Mouse (Mus musculus): ENCODE measurements around the gene Nkd1. TPM values are rescaled to one million over a fixed set of nuclear protein-coding genes. Genes with fewer than 3 reads are reported as not detected.

Nkd1 gene
- polyA plus RNA-seq, 1 experiment from 2014 or later = 66.4 TPM

GRCm38 (mm10) chr8:88512094-88512794 lies 8.9 kb upstream of the Nkd1 start:
- Histone ChIP-seq H3K4me2 (ENCODE audit: low read length) (peak overlapping the region; percentile 25), H3K4me3 (replicated peaks; ENCODE audit: low read depth, low read length) (no peak overlapping the region), H3K4me1 (ENCODE audit: control insufficient read depth, insufficient read depth, low read length) (peaks cover 10% of the 10 kb centered on the region), H3K9ac (replicated peaks; ENCODE audit: low read length) (no peak overlapping the region; the same call in 1 of the 2 replicates), H3K36me3 (ENCODE audit: control insufficient read depth, insufficient read depth, low read length) (no peaks in the 10 kb centered on the region), H3K27me3 (ENCODE audit: control insufficient read depth, insufficient read depth, low read length) (no peaks in the 10 kb centered on the region), H3K27ac (replicated peaks; ENCODE audit: low read depth, low read length) (peak overlapping the region; percentile 60), H3K9me3 (ENCODE audit: control insufficient read depth, low read length) (no peaks in the 10 kb centered on the region; the same call in 1 of the 2 replicates)
- DNase-seq (peak; percentile 72), ATAC-seq (ENCODE audit: low FRiP score, low TSS enrichment) (peak; percentile 63)
- 1% methylated on average over 15 of the region's 15 CpGs for WGBS

DNA sequence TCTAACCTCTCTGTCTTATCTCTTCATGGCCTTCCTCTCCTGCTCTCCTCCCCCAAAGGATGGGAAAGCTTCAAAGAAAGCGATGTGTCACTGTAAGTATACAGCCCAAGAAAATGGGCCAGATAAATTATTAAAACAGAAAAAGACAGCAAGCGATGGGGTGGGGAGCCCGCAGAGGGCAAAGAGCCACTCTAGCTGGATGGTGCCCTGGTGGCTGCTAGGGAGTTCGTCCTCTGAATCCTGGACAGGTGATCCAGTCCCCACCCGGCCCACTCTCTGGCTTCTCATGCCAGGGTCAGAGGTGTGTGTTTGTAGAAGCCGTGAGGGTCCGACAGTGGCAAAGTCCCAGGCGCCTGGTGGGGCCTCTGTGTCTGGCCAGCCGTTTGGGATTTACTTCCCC lies 3.1 kb upstream of the Nkd1 start:
- Histone ChIP-seq H3K27ac (replicated peaks; ENCODE audit: low read depth, low read length) (no peak overlapping the region), H3K36me3 (ENCODE audit: control insufficient read depth, insufficient read depth, low read length) (no peaks in the 10 kb centered on the region), H3K4me2 (ENCODE audit: low read length) (no peak overlapping the region), H3K27me3 (ENCODE audit: control insufficient read depth, insufficient read depth, low read length) (peaks cover 7% of the 10 kb centered on the region; the same call in 1 of the 2 replicates), H3K9ac (replicated peaks; ENCODE audit: low read length) (no peak overlapping the region), H3K4me3 (replicated peaks; ENCODE audit: low read depth, low read length) (no peak overlapping the region), H3K4me1 (ENCODE audit: control insufficient read depth, insufficient read depth, low read length) (peaks cover 13% of the 10 kb centered on the region), H3K9me3 (ENCODE audit: control insufficient read depth, low read length) (no peaks in the 10 kb centered on the region; the same call in 1 of the 2 replicates)
- WGBS = 42% methylated on average over 9 of the region's 9 CpGs
- DNase-seq = no peak
- ATAC-seq (ENCODE audit: low FRiP score, low TSS enrichment) = no peak

DNA sequence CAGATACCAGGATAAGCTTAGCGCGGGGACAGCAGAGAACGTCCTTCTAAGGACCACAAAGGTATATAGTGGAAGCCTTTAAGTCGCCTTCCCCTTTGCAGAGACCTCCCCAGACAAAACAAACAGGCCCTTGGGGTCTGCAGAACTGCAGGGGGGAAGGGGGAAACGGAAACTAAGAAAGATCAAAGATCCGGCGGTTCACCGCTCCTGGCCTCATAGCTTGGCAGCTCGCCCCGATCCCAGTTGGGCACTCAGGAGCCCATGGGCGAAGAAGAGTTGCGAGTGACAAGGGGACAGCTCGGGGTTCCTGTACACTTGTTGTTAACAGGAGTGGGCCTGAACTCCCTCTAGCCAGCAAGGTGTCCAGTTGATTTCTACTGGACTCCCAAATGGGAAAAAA lies 773 bp upstream of the Nkd1 start:
- DNase-seq = peak; percentile 55
- peak overlapping the region; percentile 77; the same call in 1 of the 2 replicates for H3K4me3 ChIP-seq (replicated peaks; ENCODE audit: low read depth, low read length)

DNA sequence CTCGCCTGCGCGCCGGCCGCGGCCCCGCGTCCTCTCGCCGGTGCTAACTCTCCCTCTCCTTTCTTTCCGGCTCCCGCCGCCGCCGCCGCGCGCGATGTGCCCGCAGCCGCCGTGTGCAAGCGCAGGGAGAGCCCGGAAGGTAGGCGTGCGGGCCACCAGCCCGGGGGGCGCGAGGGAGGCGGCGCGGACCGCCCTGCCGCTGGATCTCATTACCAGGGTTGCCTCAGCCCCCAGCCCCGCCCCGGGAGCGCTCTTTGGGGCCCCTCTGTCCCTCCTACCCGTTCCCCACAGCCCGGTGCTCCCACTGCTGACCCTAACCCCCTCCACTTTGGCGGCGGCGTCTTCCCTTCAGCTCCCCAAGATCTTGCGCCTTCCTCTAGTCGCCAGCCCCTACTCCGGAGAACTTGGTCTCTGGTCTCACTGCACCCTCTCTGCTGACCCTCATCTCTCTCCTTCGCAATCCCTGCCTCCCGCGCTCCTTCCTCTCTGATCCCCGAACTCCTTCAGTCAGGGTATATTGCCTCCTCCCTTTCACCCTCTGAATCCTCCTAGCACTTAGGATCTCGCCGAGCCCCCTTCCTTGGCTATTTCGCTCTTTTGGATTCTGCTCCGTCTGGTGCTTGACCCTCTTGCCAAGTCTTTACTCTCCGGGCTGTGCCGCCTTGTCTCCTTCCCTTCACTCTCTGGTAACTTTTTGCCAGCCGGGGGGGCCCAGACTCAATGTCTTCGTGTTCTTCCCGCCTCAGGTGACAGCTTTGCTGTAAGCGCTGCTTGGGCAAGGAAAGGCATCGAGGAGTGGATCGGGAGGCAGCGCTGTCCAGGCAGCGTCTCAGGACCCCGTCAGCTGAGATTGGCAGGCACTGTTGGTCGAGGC lies 624 bp downstream of the Nkd1 start:
- Histone ChIP-seq H3K9ac (replicated peaks; ENCODE audit: low read length) (peak overlapping the region; percentile 76), H3K36me3 (ENCODE audit: control insufficient read depth, insufficient read depth, low read length) (no peaks in the 10 kb centered on the region), H3K4me2 (ENCODE audit: low read length) (peak overlapping the region; percentile 98), H3K27ac (replicated peaks; ENCODE audit: low read depth, low read length) (peak overlapping the region; percentile 67), H3K9me3 (ENCODE audit: control insufficient read depth, low read length) (no peaks in the 10 kb centered on the region), H3K4me3 (replicated peaks; ENCODE audit: low read depth, low read length) (peak overlapping the region; percentile 77), H3K27me3 (ENCODE audit: control insufficient read depth, insufficient read depth, low read length) (peaks cover 7% of the 10 kb centered on the region; the same call in 1 of the 2 replicates), H3K4me1 (ENCODE audit: control insufficient read depth, insufficient read depth, low read length) (peaks cover 32% of the 10 kb centered on the region)
- peak; percentile 44 for DNase-seq
- WGBS = under 1% methylated on average over 56 of the region's 65 CpGs
- peak; percentile 25; the same call in 1 of the 2 replicates for ATAC-seq (ENCODE audit: low FRiP score, low TSS enrichment)

More for the DNA sequence above, 773 bp upstream of the Nkd1 start:
- 14% methylated on average over 13 of the region's 13 CpGs for WGBS
- no peak overlapping the region for H3K27ac ChIP-seq (replicated peaks; ENCODE audit: low read depth, low read length)
- no peaks in the 10 kb centered on the region for H3K36me3 ChIP-seq (ENCODE audit: control insufficient read depth, insufficient read depth, low read length)
- no peak for ATAC-seq (ENCODE audit: low FRiP score, low TSS enrichment)
- H3K4me1 ChIP-seq (ENCODE audit: control insufficient read depth, insufficient read depth, low read length) = peaks cover 24% of the 10 kb centered on the region
- peaks cover 7% of the 10 kb centered on the region; the same call in 1 of the 2 replicates for H3K27me3 ChIP-seq (ENCODE audit: control insufficient read depth, insufficient read depth, low read length)
- H3K9me3 ChIP-seq (ENCODE audit: control insufficient read depth, low read length) = no peaks in the 10 kb centered on the region
- H3K4me2 ChIP-seq (ENCODE audit: low read length) = peak overlapping the region; percentile 98
- H3K9ac ChIP-seq (replicated peaks; ENCODE audit: low read length) = no peak overlapping the region

- H3K4me2 ChIP-seq (ENCODE audit: low read length) = peak overlapping the region; percentile 98
- no peaks in the 10 kb centered on the region for H3K9me3 ChIP-seq (ENCODE audit: control insufficient read depth, low read length)
- DNase-seq (no peak), ATAC-seq (ENCODE audit: low FRiP score, low TSS enrichment) (no peak)
- H3K36me3 ChIP-seq (ENCODE audit: control insufficient read depth, insufficient read depth, low read length) = no peaks in the 10 kb centered on the region
- H3K4me3 ChIP-seq (replicated peaks; ENCODE audit: low read depth, low read length) = peak overlapping the region; percentile 77
- H3K9ac ChIP-seq (replicated peaks; ENCODE audit: low read length) = peak overlapping the region; percentile 76
- H3K27me3 ChIP-seq (ENCODE audit: control insufficient read depth, insufficient read depth, low read length) = peaks cover 7% of the 10 kb centered on the region; the same call in 1 of the 2 replicates
- peaks cover 32% of the 10 kb centered on the region for H3K4me1 ChIP-seq (ENCODE audit: control insufficient read depth, insufficient read depth, low read length)
- WGBS = 15% methylated on average over 5 of the region's 5 CpGs
- 0 out of 2 replicates have a peak overlapping the region, but pooled peaks have one; percentile 13 for H3K27ac ChIP-seq (replicated peaks; ENCODE audit: low read depth, low read length)
Observed at GRCm38 (mm10) chr8:88522433-88523030, 1.4 kb downstream of the Nkd1 start.

GRCm38 (mm10) chr8:88523621-88524020 lies 2.5 kb downstream of the Nkd1 start:
- DNase-seq = no peak
- H3K4me3 ChIP-seq (replicated peaks; ENCODE audit: low read depth, low read length) = peak overlapping the region; percentile 77
- 17% methylated on average over 4 of the region's 4 CpGs for WGBS
- H3K36me3 ChIP-seq (ENCODE audit: control insufficient read depth, insufficient read depth, low read length) = no peaks in the 10 kb centered on the region
- no peak overlapping the region for H3K27ac ChIP-seq (replicated peaks; ENCODE audit: low read depth, low read length)
- no peak for ATAC-seq (ENCODE audit: low FRiP score, low TSS enrichment)
- peaks cover 32% of the 10 kb centered on the region for H3K4me1 ChIP-seq (ENCODE audit: control insufficient read depth, insufficient read depth, low read length)
- H3K9ac ChIP-seq (replicated peaks; ENCODE audit: low read length) = no peak overlapping the region
- no peaks in the 10 kb centered on the region for H3K9me3 ChIP-seq (ENCODE audit: control insufficient read depth, low read length)
- H3K27me3 ChIP-seq (ENCODE audit: control insufficient read depth, insufficient read depth, low read length) = peaks cover 7% of the 10 kb centered on the region; the same call in 1 of the 2 replicates
- peak overlapping the region; percentile 98 for H3K4me2 ChIP-seq (ENCODE audit: low read length)

DNA sequence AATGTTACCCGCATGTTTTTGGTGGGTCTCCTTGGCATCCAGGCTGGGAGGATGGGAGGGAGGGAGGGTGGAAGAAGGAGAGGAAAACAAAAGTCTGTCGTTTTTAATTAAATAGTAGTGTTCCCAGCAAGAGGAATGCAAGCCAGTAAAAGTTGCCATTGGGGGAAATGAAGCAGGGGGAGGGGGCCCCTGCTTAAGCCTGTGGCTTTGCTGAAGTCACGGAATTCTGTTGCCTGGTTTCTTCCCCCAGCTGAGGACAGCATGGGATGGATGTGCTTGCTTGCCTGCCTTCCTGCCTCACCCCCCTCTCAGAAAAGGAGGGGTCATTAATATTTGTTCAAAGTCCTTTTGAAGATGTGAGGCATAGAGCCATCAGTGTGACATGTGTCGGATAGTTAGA lies 3.0 kb downstream of the Nkd1 start:
- H3K4me3 ChIP-seq (replicated peaks; ENCODE audit: low read depth, low read length) = peak overlapping the region; percentile 77; the same call in 1 of the 2 replicates
- no peaks in the 10 kb centered on the region for H3K9me3 ChIP-seq (ENCODE audit: control insufficient read depth, low read length)
- WGBS = 6% methylated on average over 4 of the region's 4 CpGs
- no peaks in the 10 kb centered on the region for H3K36me3 ChIP-seq (ENCODE audit: control insufficient read depth, insufficient read depth, low read length)
- H3K4me2 ChIP-seq (ENCODE audit: low read length) = peak overlapping the region; percentile 98
- ATAC-seq (ENCODE audit: low FRiP score, low TSS enrichment) = no peak
- peak overlapping the region; percentile 24; the same call in 1 of the 2 replicates for H3K9ac ChIP-seq (replicated peaks; ENCODE audit: low read length)
- DNase-seq = peak; percentile 28
- peaks cover 32% of the 10 kb centered on the region for H3K4me1 ChIP-seq (ENCODE audit: control insufficient read depth, insufficient read depth, low read length)
- H3K27ac ChIP-seq (replicated peaks; ENCODE audit: low read depth, low read length) = no peak overlapping the region
- peaks cover 7% of the 10 kb centered on the region; the same call in 1 of the 2 replicates for H3K27me3 ChIP-seq (ENCODE audit: control insufficient read depth, insufficient read depth, low read length)

GRCm38 (mm10) chr8:88524851-88525250 lies 3.7 kb downstream of the Nkd1 start:
- no peaks in the 10 kb centered on the region for H3K36me3 ChIP-seq (ENCODE audit: control insufficient read depth, insufficient read depth, low read length)
- peaks cover 5% of the 10 kb centered on the region; the same call in 1 of the 2 replicates for H3K27me3 ChIP-seq (ENCODE audit: control insufficient read depth, insufficient read depth, low read length)
- H3K4me1 ChIP-seq (ENCODE audit: control insufficient read depth, insufficient read depth, low read length) = peaks cover 32% of the 10 kb centered on the region
- no peak overlapping the region for H3K27ac ChIP-seq (replicated peaks; ENCODE audit: low read depth, low read length)
- ATAC-seq (ENCODE audit: low FRiP score, low TSS enrichment) = no peak
- no peaks in the 10 kb centered on the region for H3K9me3 ChIP-seq (ENCODE audit: control insufficient read depth, low read length)
- peak overlapping the region; percentile 98 for H3K4me2 ChIP-seq (ENCODE audit: low read length)
- no peak overlapping the region for H3K9ac ChIP-seq (replicated peaks; ENCODE audit: low read length)
- no peak for DNase-seq
- H3K4me3 ChIP-seq (replicated peaks; ENCODE audit: low read depth, low read length) = 0 out of 2 replicates have a peak overlapping the region, but pooled peaks have one; percentile 12
- WGBS = 59% methylated on average over 7 of the region's 7 CpGs
